Mouse (Mus musculus) ovary, adult 18-20 months (tissue): ENCODE results near the gene Olfr735.

ENCODE experiments used
- DNase-seq: peaks from one replicate; pipeline ENCODE4 v3.0.0; 2022; ENCODE audit warnings: low spot score, mixed read lengths

Olfr735 gene

GRCm38 (mm10) chr14:50348796-50349195 is at the start of gene Olfr735:
Olfr735 (minus strand) TSS chr14:50348872.
- no peak for DNase-seq

DNA sequence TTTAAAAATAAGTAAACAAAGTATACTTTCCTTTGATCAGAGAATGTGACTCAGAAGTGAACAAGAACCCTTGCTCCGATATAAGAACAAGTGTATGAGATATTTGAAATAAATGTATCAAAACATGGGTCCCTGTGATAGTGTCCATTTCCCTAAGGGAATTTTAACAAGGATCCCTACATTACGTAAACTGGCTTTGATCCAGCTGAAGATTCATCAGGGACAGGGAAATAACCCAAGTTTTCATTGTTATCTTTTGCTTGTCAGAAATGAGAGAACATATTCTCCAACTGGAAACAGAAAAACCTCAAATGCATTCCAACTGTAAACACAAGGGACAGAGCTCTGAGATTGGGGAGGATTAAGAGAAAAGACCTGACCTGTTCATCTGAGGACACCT is 32.2 kb upstream of the Olfr735 start, which contains the start of gene Olfr736:
TSS of gene Olfr736 (plus strand) at position 301 of the 400 bp plus-strand sequence.
- DNase-seq = no peak

DNA sequence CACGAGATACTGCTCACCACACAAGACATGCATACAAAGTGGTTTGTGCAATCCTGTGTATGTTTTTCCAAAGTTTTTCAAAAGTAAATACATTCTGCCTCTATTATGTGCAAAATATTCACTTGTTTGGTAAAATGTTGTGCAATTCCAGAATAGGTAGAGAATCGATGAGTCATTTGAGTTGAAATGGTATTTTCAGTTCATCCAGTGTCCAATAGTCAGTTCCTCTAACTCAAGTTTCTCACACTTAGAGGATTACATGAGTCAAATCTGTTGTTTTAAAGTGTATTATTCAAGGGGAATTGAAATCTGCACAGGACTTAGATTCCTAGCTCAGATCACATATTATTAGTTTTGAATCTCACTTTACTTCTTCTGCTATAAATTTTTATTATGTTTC is 14.9 kb upstream of the Olfr735 start:
- DNase-seq = no peak

- DNase-seq = no peak
Measured at GRCm38 (mm10) chr14:50360480-50360879, 11.8 kb upstream of the Olfr735 start.

GRCm38 (mm10) chr14:50357593-50357992 is 8.9 kb upstream of the Olfr735 start, which contains the start of gene Tlr11:
Tlr11 (plus strand) TSS chr14:50357914.
- no peak for DNase-seq

GRCm38 (mm10) chr14:50356725-50357124 is 8.1 kb upstream of the Olfr735 start:
- no peak for DNase-seq

DNA sequence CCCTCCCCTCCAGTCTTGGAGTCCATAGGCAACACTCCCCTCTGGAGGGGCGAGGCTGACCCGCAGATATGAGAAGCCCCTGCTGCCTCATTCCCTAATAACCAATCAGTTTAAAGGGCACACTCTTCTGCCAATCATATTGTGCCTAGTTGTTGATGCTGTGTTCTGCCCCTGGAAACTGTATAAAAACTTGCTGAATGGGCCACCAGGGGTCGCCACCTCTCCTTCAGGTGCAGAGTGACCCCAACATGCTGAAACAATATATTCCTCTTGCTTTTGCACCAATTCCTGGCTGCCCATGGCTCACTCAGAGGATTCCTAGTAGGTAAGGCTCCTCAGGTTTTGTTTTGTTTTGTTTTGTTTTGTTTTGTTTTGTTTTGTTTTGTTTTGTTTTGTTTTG is 3.8 kb upstream of the Olfr735 start:
- no peak for DNase-seq

GRCm38 (mm10) chr14:50326661-50327060 is 22.0 kb downstream of the Olfr735 start, which contains the start of gene Olfr734:
Olfr734 (minus strand) TSS chr14:50326761.
- no peak for DNase-seq

GRCm38 (mm10) chr14:50301422-50301821 is 47.2 kb downstream of the Olfr735 start, which contains the start of gene Olfr733:
Olfr733 (minus strand) TSS chr14:50301522.
- no peak for DNase-seq
